Mouse (Mus musculus) urinary bladder, postnatal 25 days (tissue): ENCODE data around the gene Arhgap40.

ENCODE experiments used
- DNase-seq: peaks from one replicate; pipeline ENCODE4 v3.0.0; 2022; ENCODE audit warnings: low spot score

Gene Arhgap40

GRCm38 (mm10) chr2:158546751-158547150, 34.2 kb downstream of the Arhgap40 start:
- DNase-seq, result peak; percentile 43

DNA sequence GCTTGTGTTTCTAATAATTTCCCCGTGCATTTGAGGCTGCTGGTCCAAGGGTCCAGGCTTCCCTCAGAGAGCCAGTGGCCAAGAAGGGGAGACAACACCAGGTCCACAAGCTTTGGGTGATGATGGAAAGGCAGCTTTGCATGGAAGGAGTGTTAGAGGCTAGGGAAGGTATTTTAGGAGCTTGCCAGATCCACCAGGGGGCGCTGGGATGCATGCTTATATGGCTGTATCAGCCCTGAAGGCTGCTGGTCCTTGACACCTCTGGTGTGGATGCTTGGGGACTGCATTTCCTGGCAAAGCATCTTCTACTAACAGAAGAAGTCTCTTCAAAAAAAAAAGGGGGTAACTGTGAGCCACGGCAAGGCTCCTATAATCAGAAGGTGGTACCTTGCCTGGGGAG, 37.5 kb downstream of the Arhgap40 start:
- peak; percentile 71 for DNase-seq

- no peak for DNase-seq
These were observed 41.8 kb downstream of the Arhgap40 start for GRCm38 (mm10) chr2:158554366-158554765.

DNA sequence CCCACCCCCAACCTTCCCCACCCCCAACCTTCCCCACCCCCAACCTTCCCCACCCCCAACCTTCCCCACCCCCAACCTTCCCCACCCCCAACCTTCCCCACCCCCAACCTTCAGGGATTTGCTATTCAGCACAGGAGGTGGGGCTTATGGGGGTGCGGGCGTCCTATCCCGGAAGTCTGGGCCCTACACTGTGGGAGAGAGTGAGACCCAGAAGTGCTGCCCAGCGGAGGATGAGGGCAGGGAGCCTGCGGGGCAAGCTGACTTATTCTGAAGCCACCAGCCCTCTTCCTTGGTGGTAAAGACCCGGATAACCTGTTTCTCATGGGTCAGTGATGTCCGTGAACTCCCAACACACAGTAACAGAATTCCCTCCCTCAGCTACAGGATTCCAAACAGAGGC, 42.7 kb downstream of the Arhgap40 start:
- DNase-seq, result peak; percentile 28

GRCm38 (mm10) chr2:158555812-158556211, 43.2 kb downstream of the Arhgap40 start:
- no peak for DNase-seq

- DNase-seq, result peak; percentile 73
These were observed 43.6 kb downstream of the Arhgap40 start for GRCm38 (mm10) chr2:158556225-158556624.

- DNase-seq, result no peak
These were observed 44.2 kb downstream of the Arhgap40 start for GRCm38 (mm10) chr2:158556750-158557149.

GRCm38 (mm10) chr2:158559945-158560344, 47.3 kb downstream of the Arhgap40 start:
- no peak for DNase-seq

GRCm38 (mm10) chr2:158560801-158561200, 48.2 kb downstream of the Arhgap40 start:
- no peak for DNase-seq

- DNase-seq, result no peak
These were observed 49.0 kb downstream of the Arhgap40 start for GRCm38 (mm10) chr2:158561371-158562144.

DNA sequence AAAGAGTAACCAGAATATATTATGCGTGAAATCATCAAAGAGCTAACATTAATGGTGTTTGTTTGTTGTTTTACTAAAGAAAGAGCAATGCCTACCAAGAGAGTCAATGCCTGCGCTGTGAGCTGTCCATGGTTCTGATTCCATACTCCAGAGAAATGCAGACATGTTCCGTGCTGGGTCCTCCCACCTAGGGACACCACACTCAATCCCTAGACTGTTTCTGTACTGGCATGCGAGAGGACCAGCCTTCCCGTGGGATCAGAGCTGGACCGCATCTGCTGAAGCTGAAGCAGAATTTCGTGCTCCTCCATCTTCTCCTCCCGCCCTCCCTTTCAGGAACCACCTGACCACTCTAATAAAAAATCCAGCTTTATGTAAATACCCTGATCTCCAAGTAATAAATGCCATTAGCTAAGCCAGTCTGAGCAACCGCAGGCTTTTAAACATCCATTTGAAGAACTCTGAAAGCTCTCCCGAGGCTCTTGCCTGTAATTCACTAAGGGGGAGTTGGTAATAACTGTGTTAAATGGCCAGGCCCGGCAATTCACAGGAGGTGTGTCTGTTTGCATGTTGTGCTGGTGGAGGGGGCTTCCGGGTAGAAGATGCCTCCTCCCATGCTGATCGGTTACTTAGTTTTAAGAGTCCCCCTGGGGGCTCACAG, 58.0 kb downstream of the Arhgap40 start:
- peak; percentile 24 for DNase-seq

DNA sequence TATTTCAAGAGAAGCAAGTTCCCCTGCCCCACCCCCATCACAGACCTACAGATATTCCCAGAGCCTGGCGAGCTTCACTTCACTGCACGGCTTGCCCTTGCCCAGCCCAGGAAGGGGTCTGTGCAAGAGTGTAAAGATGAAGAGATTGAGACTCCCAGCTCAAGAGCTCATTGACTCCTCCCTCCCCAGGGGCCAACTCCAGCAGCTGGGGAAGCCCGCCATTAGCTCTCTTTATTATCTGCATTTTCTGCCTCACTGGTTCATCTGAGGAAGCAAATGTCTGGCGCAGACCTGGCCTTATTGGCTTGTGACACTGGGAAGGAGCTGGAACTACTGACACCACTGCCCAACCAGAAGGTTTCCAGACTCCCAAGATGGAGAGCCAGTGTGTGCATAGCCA, 67.4 kb downstream of the Arhgap40 start:
- no peak for DNase-seq

GRCm38 (mm10) chr2:158584621-158585358, 72.2 kb downstream of the Arhgap40 start:
- DNase-seq, result peak; percentile 16

DNA sequence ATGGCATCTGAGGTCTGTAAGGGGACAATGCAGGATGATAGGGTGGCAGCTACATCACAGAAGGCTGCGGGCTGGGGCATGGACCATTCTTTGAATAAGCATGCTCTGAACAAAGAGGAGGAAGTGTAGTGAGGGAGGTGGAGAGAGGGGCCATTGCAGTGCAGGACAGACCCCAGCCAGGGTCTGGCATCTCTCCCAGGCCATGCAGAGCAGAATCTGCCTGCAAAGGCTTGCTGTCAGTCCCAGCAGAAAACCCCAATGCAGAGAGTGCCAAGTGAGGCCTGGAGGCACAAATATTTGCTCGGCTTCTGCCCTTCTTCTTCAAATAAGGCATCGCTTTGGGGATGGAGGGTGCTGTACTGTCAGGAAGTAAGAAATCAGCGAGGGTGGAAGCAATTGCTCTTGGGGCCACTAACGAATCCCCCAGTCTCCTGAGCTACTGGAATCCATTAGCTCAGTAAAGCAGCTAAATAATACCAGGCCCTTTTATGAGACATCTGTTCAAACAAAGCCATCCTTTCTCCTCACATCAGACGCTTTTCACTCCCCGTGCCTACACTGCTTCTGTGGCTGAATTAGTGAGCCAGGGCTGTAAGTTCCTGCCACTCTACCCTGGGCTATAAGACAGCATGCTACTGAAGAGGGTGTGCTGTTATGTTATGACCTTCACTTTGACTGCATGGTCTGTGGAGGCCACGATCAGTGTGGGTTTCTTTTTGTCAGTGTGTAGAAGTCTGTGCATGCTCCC, 76.1 kb downstream of the Arhgap40 start:
- DNase-seq, result no peak

DNA sequence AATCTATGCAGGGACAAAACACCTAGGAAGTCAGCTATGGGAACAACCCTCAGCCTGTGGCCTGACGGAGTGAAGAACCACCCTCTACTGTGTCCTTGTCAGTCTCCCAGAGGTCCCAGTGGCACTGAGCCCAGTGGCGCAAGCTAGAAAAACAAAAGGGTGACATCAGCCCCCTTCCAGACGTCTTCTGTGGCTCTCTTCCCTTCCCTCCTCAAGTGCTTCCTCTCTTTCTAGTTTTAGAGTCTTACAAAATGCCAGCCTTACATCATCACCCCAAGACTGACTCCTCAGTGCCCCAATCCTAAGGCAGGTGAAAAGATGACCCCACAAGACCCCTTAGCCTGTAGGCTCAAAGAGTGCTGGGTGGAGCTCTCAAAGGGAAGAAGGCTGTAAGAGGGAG, 77.9 kb downstream of the Arhgap40 start:
- no peak for DNase-seq

DNA sequence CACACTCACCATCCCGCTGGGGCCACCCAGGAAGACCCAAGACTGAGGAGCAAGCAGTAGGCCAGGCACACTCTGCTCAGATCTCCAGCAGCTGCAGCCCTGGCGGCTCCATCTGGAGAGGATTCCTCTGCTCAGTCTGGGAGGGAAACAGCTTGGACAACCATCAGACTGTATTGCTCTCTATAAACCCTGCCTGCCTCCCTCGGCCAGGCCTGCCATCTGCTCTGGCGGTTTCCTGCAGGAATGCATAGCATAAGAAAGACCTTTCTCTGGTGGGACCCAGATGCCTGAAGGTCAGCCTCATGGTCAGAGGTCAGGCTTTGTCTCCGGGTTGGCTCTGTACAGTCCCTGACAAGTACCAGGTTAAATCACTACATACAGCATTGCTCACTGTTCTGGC, 78.7 kb downstream of the Arhgap40 start:
- no peak for DNase-seq

- no peak for DNase-seq
These were observed 80.8 kb downstream of the Arhgap40 start for GRCm38 (mm10) chr2:158593371-158593770.

DNA sequence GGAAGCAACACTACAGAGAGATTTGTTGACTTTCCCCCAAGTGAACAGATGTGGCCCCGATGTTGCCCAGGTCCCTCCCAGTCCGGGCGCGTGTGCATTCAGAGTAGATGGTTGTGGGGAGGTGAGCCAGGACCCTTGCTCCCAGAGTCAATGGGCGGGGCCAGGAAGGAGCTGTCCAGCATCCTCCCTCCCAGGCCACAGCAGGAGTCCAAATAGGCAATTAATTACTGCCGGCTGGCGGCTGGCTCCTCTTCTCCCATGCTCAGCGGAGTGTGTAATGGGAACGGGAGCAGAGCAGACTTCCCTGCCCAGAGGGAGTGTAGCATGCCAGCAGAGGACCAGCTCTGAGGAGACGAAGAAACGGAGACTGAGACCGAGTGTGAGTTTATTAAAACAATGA, 82.5 kb downstream of the Arhgap40 start:
- DNase-seq, result no peak

DNA sequence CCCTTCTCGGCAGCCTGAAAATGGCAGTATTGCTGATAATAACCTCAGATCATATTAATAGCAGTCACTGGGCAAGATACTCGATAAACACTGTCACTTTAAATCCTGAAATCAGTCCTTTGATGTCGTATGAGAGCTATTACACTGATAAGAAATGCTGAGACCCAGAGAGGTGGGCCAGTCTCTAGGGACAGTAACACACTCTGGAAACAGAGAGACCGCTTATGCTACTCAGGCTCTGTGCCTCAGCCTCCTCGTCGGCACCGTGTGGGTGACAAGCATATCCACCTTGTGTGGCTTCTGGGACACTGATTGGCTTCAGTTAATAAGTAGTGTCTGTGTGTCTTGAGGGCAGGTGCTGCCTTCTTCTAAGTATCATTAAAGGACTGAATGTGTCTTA, 83.0 kb downstream of the Arhgap40 start:
- DNase-seq, result no peak

DNA sequence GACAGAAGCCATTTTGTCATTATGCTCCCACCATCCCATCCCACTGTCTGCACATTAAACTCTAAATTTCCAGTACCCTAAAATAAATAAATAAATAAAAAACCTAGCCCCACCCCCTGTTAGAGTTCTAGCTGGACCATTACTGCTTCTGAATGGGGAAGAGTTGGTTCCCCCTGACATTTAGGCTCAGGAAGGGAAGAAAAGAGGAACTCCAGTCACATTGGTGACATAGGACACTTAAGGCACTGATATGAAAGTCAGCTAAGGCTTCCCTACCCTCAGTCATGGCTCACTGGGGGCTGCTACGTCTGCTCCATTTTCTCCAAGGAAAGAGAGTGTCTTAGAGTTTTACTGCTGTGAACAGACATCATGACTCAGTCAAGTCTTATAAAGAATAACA, 84.2 kb downstream of the Arhgap40 start:
- DNase-seq, result no peak
